Mouse (Mus musculus): ENCODE data around the gene Tmem192. TPM values are rescaled to one million over a fixed set of nuclear protein-coding genes. Genes with fewer than 3 reads are reported as not detected.
"Not testable (repeated sequence)": the region's sequence is repeated elsewhere in the genome, so short reads cannot be mapped to it uniquely, and the experiment has no call there.

Gene Tmem192
- total RNA-seq, 2 experiments from 2014 or later: 11.4 to 11.6 TPM

GRCm38 (mm10) chr8:64948371-64948770 lies 1.4 kb downstream of the Tmem192 start:
- intact Hi-C loops (cut with DNase I; ENCODE audit: low total_unique reads): loop anchor here (10.0 kb wide), 1 partner anchor 174 kb away; no protein-coding TSS in a partner anchor
- DNase-seq: no peak

GRCm38 (mm10) chr8:64952101-64952500 lies 5.1 kb downstream of the Tmem192 start:
- intact Hi-C loops (cut with DNase I; ENCODE audit: low total_unique reads): no loop called here
- no peak for DNase-seq

GRCm38 (mm10) chr8:64959025-64959424 lies 12.0 kb downstream of the Tmem192 start:
- intact Hi-C loops (cut with DNase I; ENCODE audit: low total_unique reads): no loop called here
- DNase-seq: no peak

GRCm38 (mm10) chr8:64962836-64963235 lies 15.9 kb downstream of the Tmem192 start:
- intact Hi-C loops (cut with DNase I; ENCODE audit: low total_unique reads): no loop called here
- DNase-seq: no peak

- no peak for DNase-seq
- intact Hi-C loops (cut with DNase I; ENCODE audit: low total_unique reads): no loop called here
Measured at GRCm38 (mm10) chr8:64983150-64983897, 36.3 kb downstream of the Tmem192 start.

GRCm38 (mm10) chr8:64987731-64988130 lies 40.7 kb downstream of the Tmem192 start, which contains the start of gene Trim75:
Gene Trim75, minus strand, starts transcription at chr8:64987831.
- intact Hi-C loops (cut with DNase I; ENCODE audit: low total_unique reads): no loop called here
- no peak for DNase-seq

- intact Hi-C loops (cut with DNase I; ENCODE audit: low total_unique reads): no loop called here
- no peak for DNase-seq
Measured at GRCm38 (mm10) chr8:64998806-64999365, 51.9 kb downstream of the Tmem192 start.

GRCm38 (mm10) chr8:65007616-65008015 lies 60.6 kb downstream of the Tmem192 start:
- intact Hi-C loops (cut with DNase I; ENCODE audit: low total_unique reads); DNase-seq: not testable (repeated sequence)

GRCm38 (mm10) chr8:65018423-65018822 lies 71.4 kb downstream of the Tmem192 start, which contains the start of the genes Trim61 and Trim60:
Gene Trim61, minus strand, starts transcription at chr8:65018523.
Gene Trim60, minus strand, starts transcription at chr8:65018584.
- no peak for DNase-seq
- intact Hi-C loops (cut with DNase I; ENCODE audit: low total_unique reads): loop anchor here (5.0 kb wide), 1 partner anchor 94 kb away; no protein-coding TSS in a partner anchor

Other genes starting within 250 kb of the Tmem192 start
- gene Msmo1, start 213.4 kb upstream of the Tmem192 start, total RNA-seq (2021): 1 to 10 TPM; 2.7 to 7.0 TPM
- 1 to 10 TPM; 7.8 to 8.2 TPM for gene Klhl2, start 97.2 kb upstream of the Tmem192 start, total RNA-seq (2021)
- gene Trim75, start 40.6 kb downstream of the Tmem192 start, total RNA-seq (2021): not detected
- not detected for gene Trim61, start 71.3 kb downstream of the Tmem192 start, total RNA-seq (2021)
- gene Trim60, start 71.4 kb downstream of the Tmem192 start, total RNA-seq (2021): not detected
- not detected for gene Apela, start 90.2 kb downstream of the Tmem192 start, total RNA-seq (2021)
- not detected for gene Gm10663, start 127.8 kb downstream of the Tmem192 start, total RNA-seq (2021)
- gene BC030870, start 182.4 kb downstream of the Tmem192 start, total RNA-seq (2021): not detected

All from gastrocnemius, postnatal 14 days (tissue).